In genomic region chr13:23502031-23502567, GRCm38 (mm10) we compare ENCODE assay signal across 10 mouse cellular contexts. TPM values are rescaled to one million over a fixed set of nuclear protein-coding genes. Genes with fewer than 3 reads are reported as not detected.
A peak's percentile ranks its signal among the peaks of the same experiment; 100 is the strongest.
DNase-seq lines count a peak whose midpoint lies in the region; ATAC-seq lines count a peak whose summit lies in the region.
"Had no signal": no experiment of that assay in that cellular context is flagged by ENCODE, and none has a peak within 500 bp of the region (broad histone marks: within the 10 kb centered on the region; RNA-seq: fewer than 3 reads in every experiment).

No protein-coding gene starts in this region.

- peaks cover 44% of the 10 kb centered on the region for H3K4me1 ChIP-seq in kidney, embryonic 15.5 days
- peaks cover 27% of the 10 kb centered on the region for H3K4me1 ChIP-seq in limb, embryonic 12.5 days (replicated peaks)

- no peaks in the 10 kb centered on the region for H3K27me3 ChIP-seq in kidney, embryonic 15.5 days
- H3K27me3 ChIP-seq in limb, embryonic 12.5 days, result no peaks in the 10 kb centered on the region

- peak overlapping the region; percentile 53 for H3K4me2 ChIP-seq in kidney, embryonic 15.5 days
- peak overlapping the region; percentile 38 for H3K4me2 ChIP-seq in limb, embryonic 12.5 days

- WGBS in kidney, embryonic 15.5 days, result 44% methylated on average over 9 of the region's 9 CpGs
- 38% methylated on average over 9 of the region's 9 CpGs for WGBS in limb, embryonic 12.5 days

- intact Hi-C loops in left cerebral cortex, postnatal 10 days (cut with DNase I), result loop anchor here (5.0 kb wide), 1 partner anchor 35 kb away; the partner anchor contains the start of gene Btn1a1

- no peak overlapping the region for H3K27ac ChIP-seq in kidney, embryonic 15.5 days
- H3K27ac ChIP-seq in limb, embryonic 12.5 days, result no peak overlapping the region

- H3K36me3 ChIP-seq in kidney, embryonic 15.5 days, result no peaks in the 10 kb centered on the region
- H3K36me3 ChIP-seq in limb, embryonic 12.5 days, result no peaks in the 10 kb centered on the region

- no peaks in the 10 kb centered on the region for H3K9me3 ChIP-seq in kidney, embryonic 15.5 days (replicated peaks)
- no peaks in the 10 kb centered on the region for H3K9me3 ChIP-seq in limb, embryonic 12.5 days

- H3K4me3 ChIP-seq in kidney, embryonic 15.5 days (replicated peaks), result peak overlapping the region; percentile 19
- no peak overlapping the region for H3K4me3 ChIP-seq in limb, embryonic 12.5 days (replicated peaks)

- DNase-seq in embryo, embryonic 10 days (ENCODE audit: low spot score), result peak; percentile 32
- no peak for DNase-seq in embryo, embryonic 11 days
- DNase-seq in kidney, adult 9 months, result no peak
- peak; percentile 22 for DNase-seq in brain, adult 2 months (ENCODE audit: low read depth, low spot score)
- no peak for DNase-seq in ovary, postnatal 14 days (ENCODE audit: low spot score)
- no peak for DNase-seq in left cerebral cortex, postnatal 10 days (ENCODE audit: extremely low spot score in 1 of 2, low spot score in 2 of 2)
- DNase-seq: gastrocnemius, postnatal 14 days; kidney, adult 18-20 months had no signal

- ATAC-seq in kidney, embryonic 15.5 days (replicated peaks; ENCODE audit: low FRiP score), result no peak
- no peak for ATAC-seq in limb, embryonic 12.5 days (ENCODE audit: insufficient number of reproducible peaks, insufficient read depth, low FRiP score, low TSS enrichment, low read depth)

- H3K9ac ChIP-seq in kidney, embryonic 15.5 days, result no peak overlapping the region
- no peak overlapping the region for H3K9ac ChIP-seq in limb, embryonic 12.5 days (replicated peaks)

RNA-seq across cellular contexts. Expression of gene Btn2a2, which starts 13.4 kb away (rescaled TPM):
- polyA plus RNA-seq in kidney, embryonic 15.5 days (2015; fragmentation: Nextera tagmentation; extraction: Ambion mirVana), result 0.55 and 0.71 TPM in 2 replicates
- 1.8 and 1.9 TPM in 2 replicates for polyA plus RNA-seq in limb, embryonic 12.5 days (2016; fragmentation: Nextera tagmentation; extraction: Ambion mirVana)
- under 1 TPM; 0.75 to 0.88 TPM for total RNA-seq in left cerebral cortex, postnatal 10 days (2021)
- total RNA-seq: gastrocnemius, postnatal 14 days had no signal

RNA-seq across cellular contexts. Expression of gene Hist1h4h, which starts 28.8 kb away (rescaled TPM):
- polyA plus RNA-seq in kidney, embryonic 15.5 days (2015; fragmentation: Nextera tagmentation; extraction: Ambion mirVana), result 7.5 and 7.8 TPM in 2 replicates
- polyA plus RNA-seq in limb, embryonic 12.5 days (2016; fragmentation: Nextera tagmentation; extraction: Ambion mirVana), result 6.0 and 9.0 TPM in 2 replicates
- 100 to 1,000 TPM; 265 to 270 TPM for total RNA-seq in left cerebral cortex, postnatal 10 days (2021)

RNA-seq across cellular contexts. Expression of gene Hist1h2af, which starts 31.6 kb away (rescaled TPM):
- 3.3 and 7.3 TPM in 2 replicates for polyA plus RNA-seq in kidney, embryonic 15.5 days (2015; fragmentation: Nextera tagmentation; extraction: Ambion mirVana)
- 9.8 and 16.3 TPM in 2 replicates for polyA plus RNA-seq in limb, embryonic 12.5 days (2016; fragmentation: Nextera tagmentation; extraction: Ambion mirVana)
- total RNA-seq in left cerebral cortex, postnatal 10 days (2021), result 10 to 100 TPM; 27.0 to 28.3 TPM

RNA-seq across cellular contexts. Expression of gene Hist1h3g, which starts 33.1 kb away (rescaled TPM):
- polyA plus RNA-seq in kidney, embryonic 15.5 days (2015; fragmentation: Nextera tagmentation; extraction: Ambion mirVana), result 6.6 and 6.9 TPM in 2 replicates
- 10.5 and 17.3 TPM in 2 replicates for polyA plus RNA-seq in limb, embryonic 12.5 days (2016; fragmentation: Nextera tagmentation; extraction: Ambion mirVana)
- total RNA-seq in left cerebral cortex, postnatal 10 days (2021), result 10 to 100 TPM in 1 of 2 experiments, 1 to 10 TPM in 1; 9.7 to 10.4 TPM

RNA-seq across cellular contexts. Expression of gene Btn1a1, which starts 36.4 kb away (rescaled TPM):
- 0.08 and 0.12 TPM in 2 replicates for polyA plus RNA-seq in kidney, embryonic 15.5 days (2015; fragmentation: Nextera tagmentation; extraction: Ambion mirVana)
- polyA plus RNA-seq in limb, embryonic 12.5 days (2016; fragmentation: Nextera tagmentation; extraction: Ambion mirVana), result 0.10 and 0.12 TPM in 2 replicates
- total RNA-seq in left cerebral cortex, postnatal 10 days (2021), result not detected
- total RNA-seq: gastrocnemius, postnatal 14 days had no signal

Comparison
In these comparisons a context has a peak if more than half of its experiments do, and no peak if none do; other contexts are left out.
1. DNase-seq: peak in embryo, embryonic 10 days (single experiment) and brain, adult 2 months (single experiment); none in embryo, embryonic 11 days (single experiment), kidney, adult 9 months (single experiment), ovary, postnatal 14 days (single experiment) and left cerebral cortex, postnatal 10 days (0 of 2).